Mouse (Mus musculus): ENCODE measurements around the gene Xpnpep1. TPM values are rescaled to one million over a fixed set of nuclear protein-coding genes. Genes with fewer than 3 reads are reported as not detected.

Xpnpep1 gene
- polyA plus RNA-seq, 1 experiment from 2014 or later = 196 TPM

DNA sequence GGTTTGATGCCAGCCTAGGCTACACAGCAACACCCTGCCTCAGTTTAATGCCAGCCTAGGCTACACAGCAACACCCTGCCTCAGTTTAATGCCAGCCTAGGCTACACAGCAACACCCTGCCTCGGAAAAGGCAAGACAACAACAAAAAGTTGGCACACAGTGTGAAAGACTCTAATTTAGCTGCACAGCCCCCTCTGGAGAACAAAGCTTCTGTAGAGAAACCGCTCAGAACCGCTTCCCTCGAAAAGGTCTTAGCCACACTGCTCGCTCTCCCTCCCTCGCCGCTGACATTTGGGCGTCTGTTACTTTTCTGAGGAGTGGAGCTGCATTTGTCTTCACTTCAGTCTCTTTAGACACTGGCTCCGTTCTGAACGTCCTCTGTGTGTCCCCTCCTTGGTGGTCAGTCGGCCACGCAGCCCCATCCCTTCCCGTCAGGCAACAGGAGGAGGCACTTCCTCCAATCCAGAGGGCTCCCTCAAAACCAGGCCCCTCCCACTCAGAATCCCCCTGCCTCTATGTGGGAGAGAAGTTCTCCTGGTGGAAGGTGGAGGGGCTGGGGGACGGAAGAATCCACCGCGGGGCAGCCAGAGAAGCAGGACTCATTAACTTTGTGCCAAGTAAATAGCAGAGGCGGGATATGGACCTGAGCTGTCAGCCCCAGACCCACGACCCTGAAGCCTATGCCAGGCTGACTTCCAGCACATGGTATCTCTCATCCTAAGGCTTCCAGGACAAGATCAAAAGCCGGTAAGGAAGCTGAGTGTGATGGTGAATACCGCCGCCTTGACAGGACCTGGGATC, 24.9 kb downstream of the Xpnpep1 start:
- no peak overlapping the region for H3K27ac ChIP-seq (ENCODE audit: low read depth)
- peak; percentile 49 for DNase-seq
- no peak overlapping the region for H3K4me2 ChIP-seq
- H3K36me3 ChIP-seq (ENCODE audit: insufficient read depth) = peaks cover 39% of the 10 kb centered on the region
- peaks cover 19% of the 10 kb centered on the region for H3K4me1 ChIP-seq (ENCODE audit: insufficient read depth)
- TF ChIP-seq CTCF (IDR thresholded peaks at IDR 0.05; ENCODE audit: low read depth) = no peak
- WGBS = 55% methylated on average over 21 of the region's 21 CpGs
- no peaks in the 10 kb centered on the region for H3K9me3 ChIP-seq (ENCODE audit: low read depth, low read length)
- no peak overlapping the region for H3K4me3 ChIP-seq (ENCODE audit: low read depth, low read length)
- ATAC-seq (ENCODE audit: insufficient read depth) = no peak
- no peaks in the 10 kb centered on the region for H3K27me3 ChIP-seq (ENCODE audit: insufficient read depth, low read length)
- no peak overlapping the region for H3K9ac ChIP-seq

- H3K4me1 ChIP-seq (ENCODE audit: insufficient read depth) = peaks cover 21% of the 10 kb centered on the region
- 85% methylated on average over 3 of the region's 3 CpGs for WGBS
- H3K9me3 ChIP-seq (ENCODE audit: low read depth, low read length) = no peaks in the 10 kb centered on the region
- H3K4me3 ChIP-seq (ENCODE audit: low read depth, low read length) = no peak overlapping the region
- peaks cover 43% of the 10 kb centered on the region for H3K36me3 ChIP-seq (ENCODE audit: insufficient read depth)
- no peak overlapping the region for H3K4me2 ChIP-seq
- ATAC-seq (ENCODE audit: insufficient read depth) (no peak), DNase-seq (no peak)
- no peak for TF ChIP-seq CTCF (IDR thresholded peaks at IDR 0.05; ENCODE audit: low read depth)
- H3K27ac ChIP-seq (ENCODE audit: low read depth) = no peak overlapping the region
- no peaks in the 10 kb centered on the region for H3K27me3 ChIP-seq (ENCODE audit: insufficient read depth, low read length)
- H3K9ac ChIP-seq = no peak overlapping the region
Measured at GRCm38 (mm10) chr19:53013744-53014143, 26.3 kb downstream of the Xpnpep1 start.

DNA sequence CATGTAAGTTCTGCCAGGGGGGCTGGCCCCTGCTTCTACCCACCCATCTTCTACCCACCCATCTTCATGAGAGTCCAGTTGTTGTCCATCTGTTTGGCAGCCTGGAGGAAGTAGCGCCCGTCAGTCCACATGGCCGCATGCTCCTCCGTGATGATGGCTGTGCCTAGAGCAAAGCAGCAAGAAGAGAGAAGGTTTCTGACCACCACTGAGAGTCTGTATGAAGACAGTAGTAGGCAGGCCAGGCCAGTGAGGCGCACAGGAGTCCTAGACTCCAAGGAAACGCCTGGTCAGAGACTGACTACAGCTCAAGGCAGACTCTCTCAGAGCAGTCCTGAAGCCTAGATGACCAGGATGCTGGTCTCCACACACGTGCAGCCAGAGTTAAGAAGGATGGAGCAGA, 26.7 kb downstream of the Xpnpep1 start:
- Histone ChIP-seq H3K4me2 (no peak overlapping the region), H3K4me1 (ENCODE audit: insufficient read depth) (peaks cover 25% of the 10 kb centered on the region), H3K27me3 (ENCODE audit: insufficient read depth, low read length) (no peaks in the 10 kb centered on the region), H3K9me3 (ENCODE audit: low read depth, low read length) (no peaks in the 10 kb centered on the region), H3K4me3 (ENCODE audit: low read depth, low read length) (no peak overlapping the region), H3K27ac (ENCODE audit: low read depth) (no peak overlapping the region), H3K9ac (no peak overlapping the region), H3K36me3 (ENCODE audit: insufficient read depth) (peaks cover 43% of the 10 kb centered on the region)
- no peak for TF ChIP-seq CTCF (IDR thresholded peaks at IDR 0.05; ENCODE audit: low read depth)
- ATAC-seq (ENCODE audit: insufficient read depth) (no peak), DNase-seq (no peak)
- WGBS = 87% methylated on average over 7 of the region's 7 CpGs

DNA sequence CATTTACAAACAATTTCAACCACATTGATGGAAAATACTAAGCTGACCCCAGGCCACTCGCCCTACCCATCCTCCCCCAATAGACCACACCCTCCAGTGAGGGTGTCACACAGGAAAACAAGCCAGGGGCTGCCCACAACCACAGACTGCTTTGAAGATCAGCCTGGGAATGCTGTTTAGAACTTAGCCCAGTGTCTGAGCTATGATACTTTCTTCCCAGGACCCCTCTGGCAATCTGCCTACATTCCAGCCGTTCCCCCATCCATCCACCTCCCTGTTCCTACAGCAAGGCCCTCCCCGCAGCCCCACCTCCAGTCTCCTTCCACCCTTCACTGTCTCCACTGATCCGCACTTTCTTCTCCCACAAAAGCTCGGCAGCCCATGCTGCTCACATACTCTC, 29.1 kb downstream of the Xpnpep1 start:
- H3K36me3 ChIP-seq (ENCODE audit: insufficient read depth) = peaks cover 53% of the 10 kb centered on the region
- DNase-seq = peak; percentile 74
- peak overlapping the region; percentile 83; the same call in 1 of the 2 replicates for H3K27ac ChIP-seq (ENCODE audit: low read depth)
- TF ChIP-seq CTCF (IDR thresholded peaks at IDR 0.05; ENCODE audit: low read depth) = no peak
- WGBS = 30% methylated on average over 5 of the region's 5 CpGs
- H3K9ac ChIP-seq = no peak overlapping the region
- peaks cover 28% of the 10 kb centered on the region for H3K4me1 ChIP-seq (ENCODE audit: insufficient read depth)
- no peaks in the 10 kb centered on the region for H3K9me3 ChIP-seq (ENCODE audit: low read depth, low read length)
- no peaks in the 10 kb centered on the region for H3K27me3 ChIP-seq (ENCODE audit: insufficient read depth, low read length)
- ATAC-seq (ENCODE audit: insufficient read depth) = peak; percentile 65
- no peak overlapping the region for H3K4me3 ChIP-seq (ENCODE audit: low read depth, low read length)
- H3K4me2 ChIP-seq = no peak overlapping the region

GRCm38 (mm10) chr19:53008921-53009320, 31.1 kb downstream of the Xpnpep1 start:
- Histone ChIP-seq H3K4me1 (ENCODE audit: insufficient read depth) (peaks cover 28% of the 10 kb centered on the region), H3K27ac (ENCODE audit: low read depth) (peak overlapping the region; percentile 83), H3K4me2 (no peak overlapping the region), H3K36me3 (ENCODE audit: insufficient read depth) (peaks cover 69% of the 10 kb centered on the region), H3K4me3 (ENCODE audit: low read depth, low read length) (no peak overlapping the region), H3K9ac (no peak overlapping the region), H3K9me3 (ENCODE audit: low read depth, low read length) (no peaks in the 10 kb centered on the region), H3K27me3 (ENCODE audit: insufficient read depth, low read length) (no peaks in the 10 kb centered on the region)
- TF ChIP-seq CTCF (IDR thresholded peaks at IDR 0.05; ENCODE audit: low read depth) = no peak
- ATAC-seq (ENCODE audit: insufficient read depth) = no peak
- WGBS = 42% methylated on average over 5 of the region's 5 CpGs
- DNase-seq = peak; percentile 43

DNA sequence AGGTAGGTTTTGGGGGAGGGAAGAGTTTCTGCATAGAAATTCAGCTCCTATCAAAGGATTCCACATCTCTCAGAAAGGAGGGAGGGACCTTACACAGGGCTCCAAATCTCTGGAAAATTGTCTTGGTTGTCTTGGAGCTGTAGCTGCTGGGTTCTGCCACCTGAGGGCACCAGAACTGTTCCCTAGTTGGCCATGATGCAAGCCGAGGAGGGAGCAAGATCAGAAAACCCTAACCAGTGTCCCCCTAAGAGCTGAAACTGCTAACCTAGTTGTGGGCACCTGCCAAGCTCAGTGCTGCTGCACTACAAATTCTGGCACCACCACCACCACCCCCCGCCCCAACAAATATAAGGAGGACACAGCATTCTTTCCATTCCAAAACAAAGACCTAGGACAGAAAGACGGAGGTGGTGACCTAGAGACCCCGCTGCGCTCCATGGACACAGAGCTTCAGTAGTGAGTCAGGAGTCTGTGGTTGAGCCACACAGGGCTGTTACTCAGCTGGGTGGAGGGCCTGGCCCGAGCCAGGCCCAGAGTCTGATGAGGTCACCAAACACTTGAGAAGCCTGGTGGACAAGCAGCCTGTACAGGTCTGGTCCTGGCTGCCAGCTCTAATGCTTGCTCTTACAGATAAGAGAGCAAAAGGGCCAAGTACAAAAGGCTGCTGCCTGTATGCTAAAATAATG, 31.9 kb downstream of the Xpnpep1 start:
- Histone ChIP-seq H3K4me1 (ENCODE audit: insufficient read depth) (peaks cover 28% of the 10 kb centered on the region), H3K4me3 (ENCODE audit: low read depth, low read length) (no peak overlapping the region), H3K27me3 (ENCODE audit: insufficient read depth, low read length) (no peaks in the 10 kb centered on the region), H3K36me3 (ENCODE audit: insufficient read depth) (peaks cover 71% of the 10 kb centered on the region), H3K9ac (no peak overlapping the region; the same call in 1 of the 2 replicates), H3K9me3 (ENCODE audit: low read depth, low read length) (no peaks in the 10 kb centered on the region), H3K4me2 (no peak overlapping the region), H3K27ac (ENCODE audit: low read depth) (peak overlapping the region; percentile 83)
- ATAC-seq (ENCODE audit: insufficient read depth) (peak; percentile 79), DNase-seq (peak; percentile 88)
- WGBS = 47% methylated on average over 6 of the region's 6 CpGs
- TF ChIP-seq CTCF (IDR thresholded peaks at IDR 0.05; ENCODE audit: low read depth) = peak; percentile 85

GRCm38 (mm10) chr19:53005978-53006377, 34.0 kb downstream of the Xpnpep1 start:
- WGBS = 93% methylated on average over 19 of the region's 19 CpGs
- no peak overlapping the region for H3K4me2 ChIP-seq
- no peak overlapping the region for H3K4me3 ChIP-seq (ENCODE audit: low read depth, low read length)
- H3K36me3 ChIP-seq (ENCODE audit: insufficient read depth) = peaks cover 73% of the 10 kb centered on the region
- no peak overlapping the region for H3K27ac ChIP-seq (ENCODE audit: low read depth)
- ATAC-seq (ENCODE audit: insufficient read depth) (no peak), DNase-seq (no peak)
- H3K9ac ChIP-seq = no peak overlapping the region
- TF ChIP-seq CTCF (IDR thresholded peaks at IDR 0.05; ENCODE audit: low read depth) = no peak
- H3K4me1 ChIP-seq (ENCODE audit: insufficient read depth) = peaks cover 18% of the 10 kb centered on the region
- H3K27me3 ChIP-seq (ENCODE audit: insufficient read depth, low read length) = no peaks in the 10 kb centered on the region
- H3K9me3 ChIP-seq (ENCODE audit: low read depth, low read length) = no peaks in the 10 kb centered on the region

Data from lung, embryonic 14.5 days (tissue).